Mouse (Mus musculus) olfactory bulb, adult 2 months (tissue): ENCODE results near the gene Tmem217.

Experiments
- CTCF ChIP-seq: fragments of 200-500 bp; IDR thresholded peaks from 2 replicates; pipeline ENCODE4 v1.5.1; 2012; ENCODE audit warnings: low read depth, mild to moderate bottlenecking, low read length, moderate library complexity; ENCODE audit not compliant: insufficient read depth
- POLR2A ChIP-seq: fragments of 200-500 bp; IDR thresholded peaks from 2 replicates; pipeline ENCODE4 v1.6.1; 2012; ENCODE audit warnings: mild to moderate bottlenecking, low read depth, low read length, moderate library complexity; ENCODE audit not compliant: insufficient read depth

DNA sequence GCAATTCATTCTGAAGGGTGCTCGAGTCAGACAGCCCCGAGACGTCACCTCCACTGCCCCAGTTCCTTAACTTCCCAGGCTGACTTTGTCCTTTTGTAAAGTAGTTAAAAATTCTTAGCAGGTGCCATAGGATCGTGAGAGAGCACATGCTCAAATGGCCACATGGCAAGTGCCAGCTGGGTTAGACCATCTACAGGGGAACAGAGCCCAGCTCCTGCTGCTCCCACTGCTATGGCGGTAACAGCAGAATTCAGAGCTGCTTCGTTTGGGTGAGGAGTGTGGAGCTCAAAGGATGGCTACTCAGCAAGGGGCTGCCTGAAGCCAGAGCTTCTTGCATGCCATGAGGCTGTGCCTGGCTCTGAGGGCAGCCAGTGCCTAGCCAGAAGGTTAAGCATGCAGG, 17.6 kb upstream of the Tmem217 start:
- no peak for TF ChIP-seq CTCF
- TF ChIP-seq POLR2A, result no peak
